Mouse (Mus musculus) heart, adult 8-10 months (tissue): ENCODE measurements around the gene Psmd3. TPM values are rescaled to one million over a fixed set of nuclear protein-coding genes. Genes with fewer than 3 reads are reported as not detected.
"Not testable (repeated sequence)": the region's sequence is repeated elsewhere in the genome, so short reads cannot be mapped to it uniquely, and the experiment has no call there.

ENCODE experiments used
- DNase-seq: peaks from one replicate; pipeline ENCODE4 v3.0.0; 2022; ENCODE audit warnings: low spot score
- total RNA-seq, 4 experiments: library from RNA; stranded (reverse); gene quantifications; 2 replicates each; pipeline ENCODE4 v1.2.4; 2022

Psmd3 gene
- total RNA-seq = 100 to 1,000 TPM in 1 of 4 experiments, 10 to 100 TPM in 3; 95.0 to 106 (median 99.1) TPM

GRCm38 (mm10) chr11:98681786-98682745 lies at the start of gene Psmd3:
Gene Psmd3, plus strand, starts transcription at chr11:98682554.
- DNase-seq = peak; percentile 100

- not testable (repeated sequence) for DNase-seq
These were observed 46.9 kb upstream of the Psmd3 start for GRCm38 (mm10) chr11:98635312-98635970.

- no peak for DNase-seq
These were observed 44.9 kb upstream of the Psmd3 start for GRCm38 (mm10) chr11:98637501-98637900.

GRCm38 (mm10) chr11:98640091-98640490 lies 42.3 kb upstream of the Psmd3 start:
- DNase-seq = no peak

GRCm38 (mm10) chr11:98644757-98645156 lies 37.6 kb upstream of the Psmd3 start:
- DNase-seq = no peak

- no peak for DNase-seq
These were observed 36.4 kb upstream of the Psmd3 start for GRCm38 (mm10) chr11:98645946-98646345.

- DNase-seq = no peak
These were observed 35.9 kb upstream of the Psmd3 start, which contains the start of gene Gsdma2 for GRCm38 (mm10) chr11:98646459-98646858. Gene Gsdma2, plus strand, starts transcription at chr11:98646759.

- not testable (repeated sequence) for DNase-seq
These were observed 27.3 kb upstream of the Psmd3 start for GRCm38 (mm10) chr11:98655076-98655475.

GRCm38 (mm10) chr11:98660517-98660916 lies 21.8 kb upstream of the Psmd3 start:
- DNase-seq = peak; percentile 61

GRCm38 (mm10) chr11:98664091-98664490 lies 18.3 kb upstream of the Psmd3 start, which contains the start of gene Gsdma:
Gene Gsdma, plus strand, starts transcription at chr11:98664351.
- no peak for DNase-seq

- DNase-seq = no peak
These were observed 13.4 kb upstream of the Psmd3 start for GRCm38 (mm10) chr11:98668984-98669383.

- no peak for DNase-seq
These were observed 11.0 kb upstream of the Psmd3 start for GRCm38 (mm10) chr11:98671284-98671815.

GRCm38 (mm10) chr11:98671857-98672256 lies 10.5 kb upstream of the Psmd3 start:
- DNase-seq = no peak

GRCm38 (mm10) chr11:98672482-98672881 lies 9.9 kb upstream of the Psmd3 start:
- DNase-seq = no peak

- DNase-seq = not testable (repeated sequence)
These were observed 9.2 kb upstream of the Psmd3 start for GRCm38 (mm10) chr11:98673136-98673535.

- no peak for DNase-seq
These were observed 6.5 kb upstream of the Psmd3 start for GRCm38 (mm10) chr11:98675829-98676363.

GRCm38 (mm10) chr11:98680023-98680422 lies 2.3 kb upstream of the Psmd3 start:
- no peak for DNase-seq

- DNase-seq = not testable (repeated sequence)
These were observed 1.8 kb upstream of the Psmd3 start for GRCm38 (mm10) chr11:98680595-98680994.

- no peak for DNase-seq
These were observed 1.2 kb upstream of the Psmd3 start for GRCm38 (mm10) chr11:98681186-98681585.

GRCm38 (mm10) chr11:98682811-98683210 lies 457 bp downstream of the Psmd3 start:
- DNase-seq = no peak

- DNase-seq = no peak
These were observed 3.3 kb downstream of the Psmd3 start for GRCm38 (mm10) chr11:98685642-98686041.

GRCm38 (mm10) chr11:98686976-98687375 lies 4.6 kb downstream of the Psmd3 start:
- DNase-seq = no peak
